Mouse (Mus musculus): ENCODE measurements around the gene Zbtb46. TPM values are rescaled to one million over a fixed set of nuclear protein-coding genes. Genes with fewer than 3 reads are reported as not detected.

Zbtb46 gene
- polyA plus RNA-seq, 1 experiment from 2014 or later = 26.2 TPM

- peaks cover 43% of the 10 kb centered on the region for H3K36me3 ChIP-seq (ENCODE audit: insufficient read depth, low read length)
- no peak for ATAC-seq (ENCODE audit: low FRiP score, low TSS enrichment)
- 47% methylated on average over 4 of the region's 4 CpGs for WGBS
- H3K4me3 ChIP-seq (ENCODE audit: low read length) = no peak overlapping the region
- H3K27ac ChIP-seq (ENCODE audit: low read length) = no peak overlapping the region; the same call in 1 of the 2 replicates
- H3K4me1 ChIP-seq (ENCODE audit: insufficient read depth, low read length) = no peaks in the 10 kb centered on the region
- no peak overlapping the region for H3K4me2 ChIP-seq (replicated peaks; ENCODE audit: low read depth, low read length)
- no peaks in the 10 kb centered on the region for H3K9me3 ChIP-seq (ENCODE audit: low read length)
- no peak overlapping the region for H3K9ac ChIP-seq (replicated peaks; ENCODE audit: low read length)
- H3K27me3 ChIP-seq (ENCODE audit: insufficient read depth, low read length) = no peaks in the 10 kb centered on the region
Observed at GRCm38 (mm10) chr2:181340426-181340825, 118.8 kb downstream of the Zbtb46 start.

Other genes with a start within 250 kb of the Zbtb46 start
- gene Srms, start 246.2 kb downstream of the Zbtb46 start, polyA plus RNA-seq (2015; fragmentation: Nextera tagmentation; extraction: Ambion mirVana) = 0.25 and 0.37 TPM in 2 replicates
- gene Fndc11, start 239.4 kb downstream of the Zbtb46 start, polyA plus RNA-seq (2015; fragmentation: Nextera tagmentation; extraction: Ambion mirVana) = 0.26 and 0.59 TPM in 2 replicates
- gene Helz2, start 217.4 kb downstream of the Zbtb46 start, polyA plus RNA-seq (2015; fragmentation: Nextera tagmentation; extraction: Ambion mirVana) = 1.9 and 2.0 TPM in 2 replicates
- gene Gmeb2, start 171.4 kb downstream of the Zbtb46 start, polyA plus RNA-seq (2015; fragmentation: Nextera tagmentation; extraction: Ambion mirVana) = 15.7 and 18.7 TPM in 2 replicates
- 3.7 and 7.7 TPM in 2 replicates for gene Stmn3, start 144.9 kb downstream of the Zbtb46 start, polyA plus RNA-seq (2015; fragmentation: Nextera tagmentation; extraction: Ambion mirVana)
- 51.2 and 57.9 TPM in 2 replicates for gene Rtel1, start 139.7 kb downstream of the Zbtb46 start, polyA plus RNA-seq (2015; fragmentation: Nextera tagmentation; extraction: Ambion mirVana)
- gene Zgpat, start 94.5 kb downstream of the Zbtb46 start, polyA plus RNA-seq (2015; fragmentation: Nextera tagmentation; extraction: Ambion mirVana) = 48.8 and 50.5 TPM in 2 replicates
- gene Arfrp1, start 94.0 kb downstream of the Zbtb46 start, polyA plus RNA-seq (2015; fragmentation: Nextera tagmentation; extraction: Ambion mirVana) = 72.5 and 73.5 TPM in 2 replicates
- gene Lime1, start 79.3 kb downstream of the Zbtb46 start, polyA plus RNA-seq (2015; fragmentation: Nextera tagmentation; extraction: Ambion mirVana) = 28.3 and 32.6 TPM in 2 replicates
- gene Abhd16b, start 33.8 kb upstream of the Zbtb46 start, polyA plus RNA-seq (2015; fragmentation: Nextera tagmentation; extraction: Ambion mirVana) = 0.15 and 0.20 TPM in 2 replicates
- 168 and 172 TPM in 2 replicates for gene Tpd52l2, start 37.7 kb upstream of the Zbtb46 start, polyA plus RNA-seq (2015; fragmentation: Nextera tagmentation; extraction: Ambion mirVana)
- gene Dnajc5, start 61.1 kb upstream of the Zbtb46 start, polyA plus RNA-seq (2015; fragmentation: Nextera tagmentation; extraction: Ambion mirVana) = 91.7 and 100 TPM in 2 replicates
- gene Uckl1, start 125.5 kb upstream of the Zbtb46 start, polyA plus RNA-seq (2015; fragmentation: Nextera tagmentation; extraction: Ambion mirVana) = 66.9 and 71.7 TPM in 2 replicates
- 75.2 and 79.7 TPM in 2 replicates for gene Prpf6, start 132.4 kb upstream of the Zbtb46 start, polyA plus RNA-seq (2015; fragmentation: Nextera tagmentation; extraction: Ambion mirVana)
- gene Zfp512b, start 133.4 kb upstream of the Zbtb46 start, polyA plus RNA-seq (2015; fragmentation: Nextera tagmentation; extraction: Ambion mirVana) = 37.8 and 41.1 TPM in 2 replicates
- 29.5 and 31.4 TPM in 2 replicates for gene Samd10, start 139.8 kb upstream of the Zbtb46 start, polyA plus RNA-seq (2015; fragmentation: Nextera tagmentation; extraction: Ambion mirVana)
- 0.21 and 0.49 TPM in 2 replicates for gene Gm29797, start 197.6 kb upstream of the Zbtb46 start, polyA plus RNA-seq (2015; fragmentation: Nextera tagmentation; extraction: Ambion mirVana)
- gene Sox18, start 212.2 kb upstream of the Zbtb46 start, polyA plus RNA-seq (2015; fragmentation: Nextera tagmentation; extraction: Ambion mirVana) = 61.6 and 65.2 TPM in 2 replicates
- gene Tcea2, start 220.9 kb upstream of the Zbtb46 start, polyA plus RNA-seq (2015; fragmentation: Nextera tagmentation; extraction: Ambion mirVana) = 29.3 and 29.9 TPM in 2 replicates
- 67.7 and 72.1 TPM in 2 replicates for gene Rgs19, start 234.6 kb upstream of the Zbtb46 start, polyA plus RNA-seq (2015; fragmentation: Nextera tagmentation; extraction: Ambion mirVana)
- not detected in 2 replicates for gene Lkaaear1, start 239.0 kb upstream of the Zbtb46 start, polyA plus RNA-seq (2015; fragmentation: Nextera tagmentation; extraction: Ambion mirVana)